12 mouse cellular contexts compared by ENCODE assay signal in genomic region chr3:28555795-28556570, GRCm38 (mm10).
DNase-seq lines count a peak whose midpoint lies in the region; ATAC-seq and TF ChIP-seq lines count a peak whose summit lies in the region.
"Had no signal": no experiment of that assay in that cellular context is flagged by ENCODE, and none has a peak within 500 bp of the region (broad histone marks: within the 10 kb centered on the region; RNA-seq: fewer than 3 reads in every experiment).

No protein-coding gene starts in this region.

- 38% methylated on average over 7 of the region's 7 CpGs for WGBS in heart, embryonic 12.5 days
- WGBS in neural tube, embryonic 15.5 days: 57% methylated on average over 7 of the region's 7 CpGs
- WGBS in limb, embryonic 14.5 days: 54% methylated on average over 7 of the region's 7 CpGs

- no peak overlapping the region for H3K4me3 ChIP-seq in heart, embryonic 12.5 days
- H3K4me3 ChIP-seq in neural tube, embryonic 15.5 days (replicated peaks): no peak overlapping the region
- H3K4me3 ChIP-seq in limb, embryonic 14.5 days (replicated peaks; ENCODE audit: low read length): no peak overlapping the region
- H3K4me3 ChIP-seq: midbrain, embryonic 13.5 days had no signal

- H3K27me3 ChIP-seq in heart, embryonic 12.5 days (replicated peaks): peaks cover 26% of the 10 kb centered on the region
- no peaks in the 10 kb centered on the region for H3K27me3 ChIP-seq in neural tube, embryonic 15.5 days (replicated peaks)
- H3K27me3 ChIP-seq in limb, embryonic 14.5 days (ENCODE audit: control insufficient read depth, insufficient read depth, low read length): no peaks in the 10 kb centered on the region
- H3K27me3 ChIP-seq: midbrain, embryonic 13.5 days had no signal

- no peak for TF ChIP-seq POLR2A in limb, embryonic 14.5 days (IDR thresholded peaks at IDR 0.05; ENCODE audit: borderline replicate concordance, extremely low read depth, insufficient read depth, insufficient read length)

- no peak for ATAC-seq in heart, embryonic 12.5 days (ENCODE audit: insufficient number of reproducible peaks, low FRiP score)
- no peak for ATAC-seq in neural tube, embryonic 15.5 days (ENCODE audit: low FRiP score)
- no peak for ATAC-seq in limb, embryonic 14.5 days (ENCODE audit: low FRiP score, low read depth)
- ATAC-seq: hindbrain, embryonic 16.5 days; liver, postnatal 0 days; midbrain, embryonic 13.5 days had no signal

- H3K9me3 ChIP-seq in heart, embryonic 12.5 days (replicated peaks): no peaks in the 10 kb centered on the region
- H3K9me3 ChIP-seq in neural tube, embryonic 15.5 days (replicated peaks): no peaks in the 10 kb centered on the region
- H3K9me3 ChIP-seq in limb, embryonic 14.5 days (ENCODE audit: control insufficient read depth, low read length): no peaks in the 10 kb centered on the region
- H3K9me3 ChIP-seq: midbrain, embryonic 13.5 days had no signal

- no peaks in the 10 kb centered on the region for H3K36me3 ChIP-seq in heart, embryonic 12.5 days
- H3K36me3 ChIP-seq in neural tube, embryonic 15.5 days: no peaks in the 10 kb centered on the region; the same call in 1 of the 2 replicates
- H3K36me3 ChIP-seq in limb, embryonic 14.5 days (ENCODE audit: control insufficient read depth, insufficient read depth, low read length): no peaks in the 10 kb centered on the region

- no peak for DNase-seq in heart, adult 9 months (ENCODE audit: low spot score in 2 of 2)
- DNase-seq in neural tube, embryonic 10.5 days (ENCODE audit: extremely low spot score, low spot score): no peak
- peak; percentile 23 for DNase-seq in limb, embryonic 14.5 days (ENCODE audit: low spot score)
- no peak for DNase-seq in ovary, postnatal 14 days (ENCODE audit: low spot score)
- no peak for DNase-seq in embryo, embryonic 10 days (ENCODE audit: low spot score)
- DNase-seq: kidney, adult 9 months; liver, postnatal 0 days; thymus, postnatal 14 days had no signal

- no peak overlapping the region for H3K4me2 ChIP-seq in heart, embryonic 12.5 days
- no peak overlapping the region for H3K4me2 ChIP-seq in neural tube, embryonic 15.5 days
- no peak overlapping the region for H3K4me2 ChIP-seq in limb, embryonic 14.5 days (replicated peaks; ENCODE audit: low read depth, low read length, severe bottlenecking)
- H3K4me2 ChIP-seq: midbrain, embryonic 13.5 days had no signal

- H3K4me1 ChIP-seq in heart, embryonic 12.5 days (replicated peaks): peaks cover 27% of the 10 kb centered on the region
- H3K4me1 ChIP-seq in neural tube, embryonic 15.5 days: peaks cover 35% of the 10 kb centered on the region
- peaks cover 4% of the 10 kb centered on the region; the same call in 1 of the 2 replicates for H3K4me1 ChIP-seq in limb, embryonic 14.5 days (ENCODE audit: control insufficient read depth, insufficient read depth, low read length)

- H3K9ac ChIP-seq in heart, embryonic 12.5 days: no peak overlapping the region
- no peak overlapping the region for H3K9ac ChIP-seq in neural tube, embryonic 15.5 days (replicated peaks)
- no peak overlapping the region for H3K9ac ChIP-seq in limb, embryonic 14.5 days (ENCODE audit: low read depth, low read length, severe bottlenecking)
- H3K9ac ChIP-seq: liver, postnatal 0 days; midbrain, embryonic 13.5 days had no signal

- H3K27ac ChIP-seq in heart, embryonic 12.5 days (ENCODE audit: poor library complexity, severe bottlenecking): 0 out of 2 replicates have a peak overlapping the region, but pooled peaks have one; percentile 23
- H3K27ac ChIP-seq in neural tube, embryonic 15.5 days (replicated peaks): peak overlapping the region; percentile 54
- no peak overlapping the region for H3K27ac ChIP-seq in limb, embryonic 14.5 days (replicated peaks; ENCODE audit: low read depth, low read length)
- H3K27ac ChIP-seq: midbrain, embryonic 13.5 days had no signal
